Mouse (Mus musculus) monocyte, adult 5-6 weeks (primary cell): ENCODE results near the gene Helz2. TPM values are rescaled to one million over a fixed set of nuclear protein-coding genes. Genes with fewer than 3 reads are reported as not detected.
A peak's percentile ranks its signal among the peaks of the same experiment; 100 is the strongest.

Source experiments
- ATAC-seq: fragments of 153-309, 156-312 bp; replicated peaks from 2 replicates; pipeline ENCODE4 v1.8.0; 2017; ENCODE audit warnings: mild to moderate bottlenecking; ENCODE audit not compliant: low TSS enrichment, insufficient number of reproducible peaks, severe bottlenecking, poor library complexity, low FRiP score
- total RNA-seq: library from RNA; stranded (forward); fragments of 200-1000, 200-491, 200-594 nt; gene quantifications from 3 replicates; pipeline ENCODE4 v1.2.3, GENCODE M21; 2017

The Helz2 gene
- 29.5 to 66.9 TPM (median 36.7 TPM) in 3 replicates for total RNA-seq

DNA sequence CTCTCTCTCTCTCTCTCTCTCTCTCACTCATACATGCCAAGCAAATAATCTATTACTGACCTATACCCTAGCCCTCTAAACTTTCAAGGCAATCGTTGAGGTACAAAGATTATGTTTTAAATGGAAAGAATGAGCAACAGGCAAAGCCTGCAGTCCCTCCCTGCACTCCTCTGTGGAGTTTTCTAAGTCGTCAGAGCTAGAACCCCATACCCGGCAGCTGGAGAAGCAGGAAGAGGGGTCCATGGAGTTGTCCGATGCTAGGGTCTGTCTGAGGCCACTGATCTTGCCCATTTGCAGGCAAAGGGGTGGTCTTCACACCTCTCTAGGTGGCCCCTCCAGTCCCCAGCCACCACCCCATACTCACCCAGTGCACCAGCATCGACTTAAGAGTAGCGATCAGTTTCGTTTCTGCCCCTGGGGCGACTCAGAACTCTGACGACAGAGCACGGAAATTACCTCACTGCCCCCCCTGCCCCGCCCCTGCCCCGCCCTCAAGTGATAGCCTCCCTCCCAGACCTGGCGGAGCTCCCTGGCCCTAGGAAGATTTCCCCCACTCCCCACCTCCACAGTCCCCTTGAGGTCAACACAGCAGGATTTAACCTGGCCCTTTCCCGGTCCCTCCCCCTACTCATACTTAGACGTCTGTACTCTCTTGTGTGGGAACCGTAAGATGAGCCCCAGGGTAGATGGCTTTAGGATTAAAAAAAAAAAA lies at the start of gene Helz2:
Gene Helz2 (minus strand): TSS at position 426 of the 712 bp plus-strand sequence.
- peak; percentile 45 for ATAC-seq

GRCm38 (mm10) chr2:181290937-181291336 lies 49.1 kb upstream of the Helz2 start:
- ATAC-seq = no peak

DNA sequence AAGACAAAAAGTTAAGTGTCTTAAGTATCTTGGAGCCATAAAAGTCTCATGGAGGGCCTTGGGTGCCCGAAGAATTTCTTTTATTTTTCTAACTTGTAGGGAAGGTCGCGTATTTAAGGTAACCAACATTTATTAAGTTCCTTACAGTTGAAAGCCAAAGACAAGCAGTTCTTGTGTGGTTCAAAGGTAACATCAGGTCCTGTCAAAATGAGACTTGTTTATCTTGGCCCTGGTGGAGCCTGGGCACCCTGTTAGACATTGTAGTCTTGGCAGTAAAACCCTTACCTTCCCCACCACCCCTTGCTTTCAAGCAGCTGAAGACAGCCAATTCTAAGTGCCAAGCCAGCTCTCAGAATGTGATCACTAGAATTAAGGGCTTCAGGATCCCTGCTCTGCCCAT lies 46.9 kb upstream of the Helz2 start:
- no peak for ATAC-seq

GRCm38 (mm10) chr2:181287958-181288350 lies 46.1 kb upstream of the Helz2 start, which contains the start of gene Gmeb2:
Gene Gmeb2, minus strand, starts transcription at chr2:181288035.
- ATAC-seq = peak; percentile 94

DNA sequence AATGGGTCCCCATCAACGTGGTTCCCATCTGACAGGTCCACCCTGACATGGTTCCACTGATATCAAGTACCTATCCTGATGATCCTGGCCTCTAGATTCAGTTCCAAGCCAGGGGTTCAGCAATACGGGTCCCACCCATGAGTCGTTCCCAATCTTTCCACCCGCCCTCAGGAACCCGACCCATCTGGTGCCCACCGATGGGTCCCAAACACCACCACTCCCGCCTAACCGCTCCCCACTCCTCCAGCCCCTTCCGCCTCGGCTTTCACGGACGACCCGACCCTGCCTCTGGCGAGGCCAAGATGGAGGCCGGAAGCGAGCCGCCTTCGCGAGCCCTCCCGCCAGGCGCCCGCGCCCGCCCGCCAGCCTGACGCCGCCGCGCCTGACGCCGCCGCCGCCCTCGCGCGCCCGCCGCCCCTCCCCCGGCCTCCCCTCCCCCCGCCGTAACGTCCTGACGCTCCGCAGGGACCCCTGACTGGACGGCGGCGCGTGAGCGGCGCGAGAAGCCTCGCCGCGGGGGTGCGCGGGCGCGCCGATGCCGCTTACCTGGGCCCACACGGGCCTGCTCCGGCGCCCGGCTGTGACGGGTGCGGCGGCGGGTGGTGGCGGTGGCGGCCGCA lies 45.6 kb upstream of the Helz2 start:
- ATAC-seq = peak; percentile 41; the same call in 1 of the 2 replicates

DNA sequence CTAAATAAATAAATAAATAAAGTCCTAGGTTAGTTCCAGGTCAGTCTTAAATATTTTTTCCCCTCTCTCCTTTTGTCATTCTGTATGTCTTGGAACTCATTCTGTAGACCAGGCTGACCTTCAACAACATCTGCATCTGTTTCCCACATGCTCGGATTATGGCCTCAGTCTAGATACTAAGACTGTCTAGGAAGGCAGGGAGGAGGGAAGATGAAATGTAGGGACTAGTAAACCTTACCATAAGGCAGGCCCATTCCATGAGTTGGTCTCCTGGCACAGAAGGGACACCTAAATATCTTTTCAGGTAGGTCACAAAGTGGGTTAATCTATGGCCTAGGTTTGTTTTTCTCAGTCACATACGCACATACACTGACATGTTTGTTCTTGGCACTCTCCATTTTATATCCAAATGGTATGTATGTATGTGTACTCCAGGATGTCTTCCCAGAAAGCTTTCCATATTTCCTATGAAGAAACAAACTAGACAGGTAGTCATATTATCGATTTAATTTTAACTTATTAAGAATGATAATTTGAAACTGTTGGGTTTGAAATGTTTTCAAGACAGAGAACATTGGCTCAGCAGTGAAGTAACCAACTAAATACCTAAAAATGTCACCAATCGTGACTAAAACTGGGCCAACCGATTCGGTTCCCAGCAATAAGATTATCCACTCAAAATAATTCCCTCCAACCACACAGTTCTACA lies 45.0 kb upstream of the Helz2 start:
- ATAC-seq = no peak

GRCm38 (mm10) chr2:181279968-181280367 lies 38.1 kb upstream of the Helz2 start:
- ATAC-seq = no peak

- no peak for ATAC-seq
Measured at GRCm38 (mm10) chr2:181277866-181278265, 36.0 kb upstream of the Helz2 start.

DNA sequence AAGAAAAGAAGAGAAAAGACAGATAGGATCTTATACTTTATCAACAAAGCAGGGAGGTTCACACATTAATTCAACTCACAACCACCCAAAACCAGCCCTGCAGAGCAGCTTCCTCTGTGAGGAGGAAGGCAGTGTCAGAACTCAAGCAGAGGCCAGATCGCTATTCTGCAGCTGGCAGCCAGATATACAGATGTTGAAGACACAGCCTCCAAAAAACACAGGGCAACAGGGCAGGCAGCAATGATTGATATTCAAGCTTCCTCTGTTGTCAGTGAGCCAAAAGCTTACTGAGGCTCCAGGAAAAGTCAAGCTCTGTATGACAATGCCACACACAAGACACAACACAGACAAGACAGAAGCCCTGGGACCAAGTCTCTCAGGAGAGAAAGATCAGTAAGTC lies 34.9 kb upstream of the Helz2 start:
- no peak for ATAC-seq

- ATAC-seq = peak; percentile 92
Measured at GRCm38 (mm10) chr2:181274639-181275038, 32.8 kb upstream of the Helz2 start.

DNA sequence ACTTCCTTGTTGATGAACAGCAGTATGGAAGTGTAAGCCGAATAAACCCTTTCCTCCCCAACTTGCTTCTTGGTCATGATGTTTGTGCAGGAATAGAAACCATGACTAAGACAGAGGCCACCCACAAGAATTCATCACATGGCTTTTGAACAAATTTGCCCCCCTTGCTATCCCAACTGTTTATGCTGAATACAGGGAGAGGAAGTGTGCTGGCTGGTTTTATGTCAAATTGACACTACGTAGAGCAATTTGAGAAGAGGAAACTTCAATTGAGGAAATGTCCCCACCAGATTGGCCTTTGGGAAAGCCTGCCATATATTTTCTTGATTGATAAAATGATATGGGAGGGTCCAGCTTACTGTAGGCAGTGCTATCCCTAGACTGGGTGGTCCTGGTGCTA lies 32.0 kb upstream of the Helz2 start:
- 0 out of 2 replicates have a peak, but pooled peaks have one; percentile 37 for ATAC-seq

- no peak for ATAC-seq
Measured at GRCm38 (mm10) chr2:181272092-181272491, 30.3 kb upstream of the Helz2 start.

- no peak for ATAC-seq
Measured at GRCm38 (mm10) chr2:181266839-181267238, 25.0 kb upstream of the Helz2 start.

DNA sequence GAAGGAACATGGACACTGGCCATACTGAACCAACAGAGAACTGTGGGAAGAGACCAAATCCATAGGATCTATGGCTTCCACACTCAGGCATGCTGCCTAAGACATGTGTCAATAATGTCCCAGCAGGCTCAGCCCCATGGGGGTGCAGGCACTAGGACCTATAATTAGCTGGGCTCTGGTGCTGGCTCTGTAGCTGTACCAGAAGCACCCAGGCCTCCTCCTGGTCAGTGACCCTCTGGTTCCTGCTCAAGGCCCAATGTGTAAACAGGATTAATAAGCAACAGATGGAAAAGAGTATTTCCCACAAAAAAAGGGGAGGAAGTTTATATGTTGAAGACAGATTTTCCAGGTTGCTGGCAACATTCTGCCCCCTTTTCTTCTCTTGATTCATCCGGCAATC lies 11.4 kb upstream of the Helz2 start:
- no peak for ATAC-seq

DNA sequence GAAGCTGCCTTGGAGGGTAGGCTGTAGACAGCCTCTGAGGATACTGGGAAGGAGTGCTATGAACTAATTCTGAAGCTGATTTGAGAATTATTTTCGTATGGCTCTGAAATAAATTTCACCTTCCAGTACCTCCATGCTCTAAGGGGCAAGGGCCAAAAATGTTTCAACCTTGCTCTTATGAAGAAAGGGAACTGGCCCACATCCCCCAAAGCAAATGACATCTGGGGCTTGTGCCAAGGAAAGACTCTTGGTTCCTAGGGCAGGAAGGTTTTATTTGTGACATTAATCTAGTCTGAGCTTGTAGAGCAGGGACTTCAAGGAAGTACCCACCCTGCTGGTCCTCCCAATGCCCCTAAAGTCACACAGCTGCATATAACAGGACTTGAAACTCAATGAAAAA lies 10.0 kb upstream of the Helz2 start:
- ATAC-seq = no peak

- ATAC-seq = no peak
Measured at GRCm38 (mm10) chr2:181249217-181249616, 7.4 kb upstream of the Helz2 start.

- no peak for ATAC-seq
Measured at GRCm38 (mm10) chr2:181245031-181245430, 3.2 kb upstream of the Helz2 start.

GRCm38 (mm10) chr2:181243706-181244394 lies 2.0 kb upstream of the Helz2 start:
- ATAC-seq = peak; percentile 97

GRCm38 (mm10) chr2:181242314-181242665 lies 463 bp upstream of the Helz2 start:
- ATAC-seq = no peak
